10 mouse cellular contexts compared by ENCODE assay signal in genomic region chr5:122994910-122995309, GRCm38 (mm10). TPM values are rescaled to one million over a fixed set of nuclear protein-coding genes. Genes with fewer than 3 reads are reported as not detected.
DNase-seq lines count a peak whose midpoint lies in the region; ATAC-seq and TF ChIP-seq lines count a peak whose summit lies in the region.
"Had no signal": no experiment of that assay in that cellular context is flagged by ENCODE, and none has a peak within 500 bp of the region (broad histone marks: within the 10 kb centered on the region; RNA-seq: fewer than 3 reads in every experiment).

No protein-coding gene starts in this region.

- H3K27ac ChIP-seq in heart, postnatal 0 days (ENCODE audit: low read depth): no peak overlapping the region
- no peak overlapping the region for H3K27ac ChIP-seq in neural tube, embryonic 12.5 days

- peak overlapping the region; percentile 3; the same call in 1 of the 2 replicates for H3K4me2 ChIP-seq in heart, postnatal 0 days (ENCODE audit: low read depth, low read length)
- 0 out of 2 replicates have a peak overlapping the region, but pooled peaks have one; percentile 12 for H3K4me2 ChIP-seq in neural tube, embryonic 12.5 days (replicated peaks)
- peak overlapping the region; percentile 94 for H3K4me2 ChIP-seq in myocyte (ENCODE audit: low read depth)

- TF ChIP-seq CTCF in heart, postnatal 0 days (IDR thresholded peaks at IDR 0.05; ENCODE audit: low read depth): no peak

- H3K9me3 ChIP-seq in heart, postnatal 0 days (replicated peaks; ENCODE audit: control insufficient read depth, low read length): no peaks in the 10 kb centered on the region
- H3K9me3 ChIP-seq in neural tube, embryonic 12.5 days: no peaks in the 10 kb centered on the region

- H3K4me1 ChIP-seq in heart, postnatal 0 days (ENCODE audit: control insufficient read depth, insufficient read depth): peaks cover 18% of the 10 kb centered on the region; the same call in 1 of the 2 replicates
- peaks cover 25% of the 10 kb centered on the region for H3K4me1 ChIP-seq in neural tube, embryonic 12.5 days

- TF ChIP-seq POLR2A in myocyte (IDR thresholded peaks at IDR 0.05; ENCODE audit: insufficient read length, low read depth): no peak

- H3K36me3 ChIP-seq in heart, postnatal 0 days (replicated peaks; ENCODE audit: control insufficient read depth, insufficient read depth, low read length): no peaks in the 10 kb centered on the region
- H3K36me3 ChIP-seq in neural tube, embryonic 12.5 days: 0 out of 2 replicates have a peak, but pooled peaks cover 5% of the 10 kb centered on the region
- no peaks in the 10 kb centered on the region for H3K36me3 ChIP-seq in myocyte (ENCODE audit: control insufficient read depth, insufficient read depth)

- DNase-seq in heart, postnatal 0 days (ENCODE audit: low spot score): no peak
- DNase-seq in heart, postnatal 10 days: no peak
- no peak for DNase-seq in neural tube, embryonic 10.5 days (ENCODE audit: extremely low spot score, low spot score)
- DNase-seq in embryo, embryonic 10.5 days (ENCODE audit: low spot score): peak; percentile 78
- DNase-seq in ovary, postnatal 36 days (ENCODE audit: low spot score): no peak
- DNase-seq in gastrocnemius, adult 8-10 months (ENCODE audit: low spot score in 2 of 2): no peak

- no peak for ATAC-seq in heart, postnatal 0 days (ENCODE audit: insufficient read depth, low read depth)
- ATAC-seq in neural tube, embryonic 12.5 days (ENCODE audit: low FRiP score, low read depth): no peak

- no peak overlapping the region for H3K4me3 ChIP-seq in heart, postnatal 0 days (ENCODE audit: low read depth, low read length)
- H3K4me3 ChIP-seq in neural tube, embryonic 12.5 days: no peak overlapping the region
- H3K4me3 ChIP-seq in myocyte: no peak overlapping the region

- intact Hi-C loops in heart, postnatal 10 days (cut with DNase I): no loop called here

- TF ChIP-seq EP300 in heart, postnatal 0 days (IDR thresholded peaks at IDR 0.05; ENCODE audit: low read depth): no peak

- WGBS in heart, postnatal 0 days: 5% methylated on average over 1 of the region's 1 CpGs
- 0% methylated on average over 1 of the region's 1 CpGs for WGBS in neural tube, embryonic 12.5 days

- H3K79me2 ChIP-seq in myocyte (ENCODE audit: control insufficient read depth, insufficient read depth): no peaks in the 10 kb centered on the region

- no peaks in the 10 kb centered on the region for H3K27me3 ChIP-seq in heart, postnatal 0 days (ENCODE audit: control insufficient read depth, insufficient read depth, low read length)
- H3K27me3 ChIP-seq in neural tube, embryonic 12.5 days (replicated peaks): no peaks in the 10 kb centered on the region
- no peaks in the 10 kb centered on the region for H3K27me3 ChIP-seq in myocyte (ENCODE audit: control insufficient read depth, insufficient read depth, insufficient read length)

- H3K9ac ChIP-seq in heart, postnatal 0 days (replicated peaks; ENCODE audit: low read depth, low read length): no peak overlapping the region
- no peak overlapping the region for H3K9ac ChIP-seq in neural tube, embryonic 12.5 days

- H3ac ChIP-seq in myocyte (ENCODE audit: control insufficient read depth, insufficient read length): no peak overlapping the region

TF ChIP-seq in myocyte, 11 proteins besides CTCF, POLR2A, EP300 and RAD21:
- TF ChIP-seq REST (IDR thresholded peaks at IDR 0.05; ENCODE audit: insufficient read depth, insufficient read length) (no peak), MYOG (IDR thresholded peaks at IDR 0.05; ENCODE audit: control insufficient read depth in 1 of 3, insufficient read depth in 1 of 3, insufficient read length in 2 of 3, low read depth in 2 of 3) (peak in 1 of 3 experiments; percentile 14), MYOD1 (IDR thresholded peaks at IDR 0.05; ENCODE audit: control insufficient read depth in 1 of 3, insufficient read length in 2 of 3, low read depth in 2 of 3) (peak in 1 of 3 experiments; percentile 9)

RNA-seq across cellular contexts. Expression of gene Kdm2b, which starts 5.3 kb away (rescaled TPM):
- 29.3 and 38.8 TPM in 2 replicates for total RNA-seq in heart, postnatal 0 days (2014; rRNA removed; ENCODE audit: low replicate concordance)
- 12.4 and 14.7 TPM in 2 replicates for polyA plus RNA-seq in heart, postnatal 0 days (2015; fragmentation: Nextera tagmentation; extraction: Ambion mirVana)
- 10 to 100 TPM; 23.1 to 23.3 TPM for total RNA-seq in heart, postnatal 10 days (2021)
- 105 and 106 TPM in 2 replicates for polyA plus RNA-seq in neural tube, embryonic 12.5 days (2016; fragmentation: Nextera tagmentation; extraction: Ambion mirVana)
- 10.1 TPM for polyA plus RNA-seq in myocyte (2012; fragmentation: generic; extraction: Trizol)
- total RNA-seq in gastrocnemius, adult 8-10 months (2022): 10 to 100 TPM; 11.1 to 15.6 (median 13.1) TPM

RNA-seq across cellular contexts. Expression of gene Orai1, which starts 20.0 kb away (rescaled TPM):
- total RNA-seq in heart, postnatal 0 days (2014; rRNA removed; ENCODE audit: low replicate concordance): 23.9 and 43.4 TPM in 2 replicates
- polyA plus RNA-seq in heart, postnatal 0 days (2015; fragmentation: Nextera tagmentation; extraction: Ambion mirVana): 18.7 and 21.2 TPM in 2 replicates
- 10 to 100 TPM; 18.7 to 20.2 TPM for total RNA-seq in heart, postnatal 10 days (2021)
- 13.9 and 14.2 TPM in 2 replicates for polyA plus RNA-seq in neural tube, embryonic 12.5 days (2016; fragmentation: Nextera tagmentation; extraction: Ambion mirVana)
- polyA plus RNA-seq in myocyte (2012; fragmentation: generic; extraction: Trizol): 36.7 TPM
- 10 to 100 TPM; 27.8 to 35.0 (median 29.8) TPM for total RNA-seq in gastrocnemius, adult 8-10 months (2022)

RNA-seq across cellular contexts. Expression of gene Morn3, which starts 51.9 kb away (rescaled TPM):
- not detected in 2 replicates for total RNA-seq in heart, postnatal 0 days (2014; rRNA removed; ENCODE audit: low replicate concordance)
- polyA plus RNA-seq in heart, postnatal 0 days (2015; fragmentation: Nextera tagmentation; extraction: Ambion mirVana): 0.36 TPM in 1 of 2 replicates, not detected in the other
- total RNA-seq in heart, postnatal 10 days (2021): not detected
- polyA plus RNA-seq in neural tube, embryonic 12.5 days (2016; fragmentation: Nextera tagmentation; extraction: Ambion mirVana): not detected in 2 replicates
- polyA plus RNA-seq in myocyte (2012; fragmentation: generic; extraction: Trizol): not detected
- total RNA-seq in gastrocnemius, adult 8-10 months (2022): not detected
- total RNA-seq: left cerebral cortex, postnatal 4 days; megakaryocyte progenitor cell, adult 5-6 weeks had no signal

Comparison
In these comparisons a context has a peak if more than half of its experiments do, and no peak if none do; other contexts are left out.
1. H3K4me2 ChIP-seq: peak in every context shown above with its lines; median percentile 94 in myocyte; 12 in neural tube, embryonic 12.5 days; 3 in heart, postnatal 0 days.